Mouse (Mus musculus) limb, embryonic 10.5 days (tissue): Measurements from ENCODE around the gene Ssr3. TPM values are rescaled to one million over a fixed set of nuclear protein-coding genes. Genes with fewer than 3 reads are reported as not detected.
"Not testable (repeated sequence)": the region's sequence is repeated elsewhere in the genome, so short reads cannot be mapped to it uniquely, and the experiment has no call there.

Experiments
- DNase-seq: peaks from one replicate; pipeline ENCODE4 v3.0.0-alpha.2; 2017; ENCODE audit warnings: low spot score
- H3K27ac ChIP-seq: fragments of 300-500 bp; sonication (generic); 2 replicates; pipeline ENCODE4 v1.5.1; 2016; ENCODE audit warnings: mild to moderate bottlenecking
- H3K27me3 ChIP-seq: fragments of 300-500 bp; sonication (generic); 2 replicates; pipeline ENCODE4 v1.6.1; 2016; ENCODE audit warnings: low read depth, mild to moderate bottlenecking; ENCODE audit not compliant: poor library complexity, severe bottlenecking
- H3K36me3 ChIP-seq: fragments of 300-500 bp; sonication (generic); 2 replicates; pipeline ENCODE4 v1.6.1; 2016; ENCODE audit warnings: mild to moderate bottlenecking, moderate library complexity
- H3K4me1 ChIP-seq: fragments of 300-500 bp; sonication (generic); 2 replicates; pipeline ENCODE4 v1.6.1; 2016
- H3K4me3 ChIP-seq: fragments of 300-500 bp; sonication (generic); 2 replicates; pipeline ENCODE4 v1.5.1; 2016; ENCODE audit warnings: mild to moderate bottlenecking, moderate library complexity
- H3K9me3 ChIP-seq: fragments of 300-500 bp; sonication (generic); replicated peaks from 2 replicates; pipeline ENCODE4 v1.6.1; 2016; ENCODE audit warnings: mild to moderate bottlenecking
- WGBS: fragments of 180-500 bp; shearing (Covaris S2); methylation state at CpG from one replicate; pipeline ENCODE4 v1.1.7; 2016; 5-methylcytosine and 5-hydroxymethylcytosine counted together
- polyA plus RNA-seq: library from polyadenylated mRNA; unstranded; fragments of >200 nt; fragmentation: Nextera tagmentation; extraction: Ambion mirVana; gene quantifications from 2 replicates; pipeline ENCODE4 v1.2.1, GENCODE M21; 2016

Gene Ssr3
- polyA plus RNA-seq, 1 experiment from 2014 or later, result 253 TPM

DNA sequence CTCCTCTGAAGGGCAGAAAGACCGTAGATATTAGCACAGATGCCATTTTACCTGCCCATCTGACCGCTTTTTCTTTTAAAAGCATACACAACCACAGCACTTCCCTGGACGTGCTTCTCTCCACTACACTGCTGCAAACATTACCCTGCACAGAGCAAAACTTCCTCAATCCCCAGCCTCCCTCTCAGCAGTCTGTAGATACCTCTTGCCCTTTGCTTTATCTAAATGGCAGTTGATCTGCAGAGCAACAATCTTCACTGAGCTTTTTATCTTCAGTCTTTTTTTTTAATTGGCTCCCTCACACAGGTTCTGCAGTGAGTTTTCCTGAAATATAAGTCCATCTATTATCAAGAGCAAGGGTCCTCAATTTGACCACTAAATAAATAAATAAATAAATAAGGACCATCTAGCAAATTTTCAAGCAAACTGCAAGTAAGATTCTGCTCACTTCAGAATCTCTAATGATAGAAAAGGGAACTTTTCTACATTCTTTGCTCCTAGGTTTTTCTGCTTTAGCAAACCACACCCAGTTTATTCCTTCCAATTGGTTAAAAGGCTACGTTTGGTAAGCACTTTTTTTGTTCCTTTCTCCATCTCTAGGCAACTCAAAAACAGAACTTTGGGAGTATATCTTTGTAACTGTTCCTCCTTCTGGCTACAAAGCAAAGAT lies 4.5 kb upstream of the Ssr3 start:
- 84% methylated on average over 4 of the region's 4 CpGs for WGBS
- H3K4me3 ChIP-seq, result no peak overlapping the region
- no peaks in the 10 kb centered on the region for H3K4me1 ChIP-seq
- no peaks in the 10 kb centered on the region for H3K9me3 ChIP-seq
- H3K36me3 ChIP-seq, result no peaks in the 10 kb centered on the region
- DNase-seq, result no peak
- H3K27ac ChIP-seq, result no peak overlapping the region
- no peaks in the 10 kb centered on the region for H3K27me3 ChIP-seq

DNA sequence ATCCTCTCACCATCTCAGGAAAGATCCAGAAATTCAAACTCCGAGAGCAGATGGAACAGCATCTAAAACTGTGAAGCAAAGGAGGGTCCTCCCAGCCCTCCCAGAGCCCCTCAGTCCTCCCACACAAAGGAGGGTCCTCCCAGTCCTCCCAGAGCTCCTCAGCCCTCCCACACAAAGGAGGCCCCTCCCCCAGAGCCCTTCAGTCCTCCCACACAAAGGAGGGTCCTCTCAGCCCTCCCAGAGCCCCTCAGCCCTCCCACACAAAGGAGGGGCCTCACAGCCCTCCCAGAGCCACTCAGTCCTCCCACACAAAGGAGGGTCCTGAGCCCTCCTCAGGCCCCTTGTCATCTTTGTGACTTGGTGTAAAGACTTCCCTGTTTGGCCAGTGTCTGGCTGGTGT lies 2.7 kb upstream of the Ssr3 start:
- not testable (repeated sequence) for H3K27me3 ChIP-seq, H3K9me3 ChIP-seq, DNase-seq, H3K4me1 ChIP-seq, H3K36me3 ChIP-seq, H3K4me3 ChIP-seq, H3K27ac ChIP-seq
- 85% methylated on average over 1 of the region's 1 CpGs for WGBS

DNA sequence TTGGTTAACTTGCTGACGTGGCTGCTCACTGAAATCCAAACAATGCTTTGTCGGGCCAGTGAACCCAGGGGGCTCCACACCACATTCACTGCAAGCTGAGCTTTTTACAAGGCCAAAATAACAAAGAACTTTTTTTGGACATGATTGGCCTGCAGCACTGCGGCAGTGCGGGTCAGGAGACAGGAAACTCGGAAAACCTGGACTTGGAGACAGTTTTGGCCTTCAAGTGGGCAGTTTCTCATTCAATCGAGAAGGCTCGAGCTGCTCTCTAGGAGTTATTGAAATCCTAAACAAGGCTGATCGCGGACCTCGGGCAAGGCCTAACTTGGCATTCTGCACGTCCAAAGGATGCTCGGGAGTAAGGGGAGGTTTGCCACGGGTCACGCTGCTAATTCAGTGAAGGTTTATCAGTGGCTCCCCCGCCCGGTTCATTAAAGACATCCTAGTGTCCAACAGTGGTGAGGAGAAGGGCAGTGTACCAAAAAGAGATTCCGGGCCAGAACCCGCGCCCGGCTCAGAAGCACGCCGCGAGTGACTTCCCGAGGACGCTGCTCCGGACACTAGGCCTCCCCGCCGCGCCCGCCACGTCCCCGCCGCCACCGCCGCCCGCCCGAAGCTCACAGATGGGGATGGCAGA lies 521 bp downstream of the Ssr3 start:
- H3K27me3 ChIP-seq, result no peaks in the 10 kb centered on the region
- peaks cover 37% of the 10 kb centered on the region for H3K36me3 ChIP-seq
- H3K27ac ChIP-seq, result peak overlapping the region; percentile 96
- WGBS, result under 1% methylated on average over 37 of the region's 37 CpGs
- peaks cover 5% of the 10 kb centered on the region; the same call in 1 of the 2 replicates for H3K4me1 ChIP-seq
- H3K9me3 ChIP-seq, result no peaks in the 10 kb centered on the region
- H3K4me3 ChIP-seq, result peak overlapping the region; percentile 84
- no peak for DNase-seq

DNA sequence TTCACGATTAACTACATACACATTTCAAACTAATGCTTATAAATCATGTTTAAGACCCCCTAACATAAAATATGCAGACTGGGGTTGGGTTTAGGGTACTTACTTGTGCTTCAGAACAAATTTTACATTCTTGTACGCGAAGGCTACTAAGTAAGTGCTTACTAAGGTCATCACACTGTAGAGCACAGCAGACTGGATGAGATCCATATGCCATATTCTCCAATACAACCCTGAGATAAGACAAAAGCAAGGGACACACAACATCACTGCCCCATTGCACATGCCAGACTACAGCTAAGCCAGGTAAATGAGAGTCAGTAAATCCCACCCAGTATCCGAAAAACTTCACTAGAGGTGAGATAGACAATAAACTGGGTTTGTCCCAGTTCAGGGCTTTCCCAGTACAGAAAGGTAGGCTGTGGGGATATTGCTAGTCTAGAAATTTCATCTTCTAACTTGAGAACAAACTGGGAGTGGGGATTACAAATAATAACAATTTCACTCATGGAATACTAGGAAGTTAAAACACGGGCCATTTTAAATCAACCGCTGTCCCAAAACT lies 1.1 kb downstream of the Ssr3 start:
- 44% methylated on average over 6 of the region's 6 CpGs for WGBS
- no peak for DNase-seq
- H3K4me3 ChIP-seq, result peak overlapping the region; percentile 84
- no peaks in the 10 kb centered on the region for H3K27me3 ChIP-seq
- H3K27ac ChIP-seq, result peak overlapping the region; percentile 96
- H3K4me1 ChIP-seq, result peaks cover 5% of the 10 kb centered on the region; the same call in 1 of the 2 replicates
- peaks cover 43% of the 10 kb centered on the region for H3K36me3 ChIP-seq
- H3K9me3 ChIP-seq, result no peaks in the 10 kb centered on the region

DNA sequence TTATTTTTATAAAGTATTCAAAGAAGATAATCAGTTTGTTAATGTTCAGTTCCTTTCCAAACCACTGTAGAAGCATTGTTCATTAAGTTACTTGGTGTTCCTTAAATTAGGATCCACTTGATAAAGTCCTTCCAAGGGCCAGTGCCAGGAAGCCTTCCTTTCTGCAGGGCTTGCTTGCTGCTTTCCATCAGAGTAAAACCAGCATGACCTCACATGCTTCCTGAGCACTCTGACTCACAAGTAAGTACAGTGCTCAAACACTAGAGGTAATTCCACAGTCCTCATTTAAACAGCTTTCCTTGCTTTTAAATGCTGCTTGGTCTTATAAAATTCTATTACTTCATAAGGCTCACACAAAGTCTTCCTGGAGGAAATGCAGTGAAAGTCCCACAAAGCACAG lies 6.7 kb downstream of the Ssr3 start:
- no peak overlapping the region for H3K27ac ChIP-seq
- H3K4me3 ChIP-seq, result no peak overlapping the region
- no peaks in the 10 kb centered on the region for H3K4me1 ChIP-seq
- H3K9me3 ChIP-seq, result no peaks in the 10 kb centered on the region
- no peaks in the 10 kb centered on the region for H3K27me3 ChIP-seq
- H3K36me3 ChIP-seq, result peaks cover 99% of the 10 kb centered on the region
- no peak for DNase-seq

DNA sequence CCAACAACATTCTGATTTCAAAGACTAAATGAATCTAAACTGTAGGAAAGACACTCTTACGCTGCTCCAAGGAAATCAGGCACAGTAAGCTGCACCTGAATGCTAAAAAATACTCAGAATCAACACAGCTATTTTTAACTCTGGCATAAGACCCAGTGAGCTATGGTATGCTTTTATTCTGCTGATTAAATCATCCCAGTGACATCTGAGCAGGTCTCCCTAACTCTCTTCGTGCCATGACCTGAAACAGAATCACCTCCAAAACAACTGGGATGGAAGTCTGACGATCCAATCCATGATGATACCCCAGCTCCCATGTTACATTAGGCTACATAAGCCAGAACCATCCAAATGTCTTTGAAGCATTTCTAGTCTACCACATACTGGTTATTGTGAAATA lies 8.0 kb downstream of the Ssr3 start:
- DNase-seq, result no peak
- H3K27me3 ChIP-seq, result no peaks in the 10 kb centered on the region
- no peak overlapping the region for H3K27ac ChIP-seq
- H3K36me3 ChIP-seq, result peaks cover 99% of the 10 kb centered on the region
- H3K4me3 ChIP-seq, result no peak overlapping the region
- no peaks in the 10 kb centered on the region for H3K4me1 ChIP-seq
- 92% methylated on average over 3 of the region's 3 CpGs for WGBS
- no peaks in the 10 kb centered on the region for H3K9me3 ChIP-seq

DNA sequence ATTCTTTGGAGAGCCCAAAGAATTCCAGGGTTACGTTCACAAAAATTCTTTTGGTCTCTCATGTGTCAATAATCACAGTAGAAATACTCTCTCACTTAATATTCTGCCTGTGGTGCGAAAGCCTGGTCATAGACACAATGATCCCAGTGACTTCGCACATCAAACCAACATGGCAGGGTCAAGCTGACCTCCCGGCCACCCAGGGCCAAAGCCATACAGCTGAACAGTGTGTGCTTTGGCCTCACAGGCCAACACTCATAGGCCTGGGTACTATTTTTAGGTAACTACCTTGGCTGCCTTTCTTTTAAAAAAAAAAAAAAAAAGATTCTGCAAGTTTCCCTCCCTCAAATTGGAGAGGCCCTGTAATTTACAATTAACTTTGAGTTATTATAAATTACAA lies 11.3 kb downstream of the Ssr3 start:
- H3K27me3 ChIP-seq, result no peaks in the 10 kb centered on the region
- H3K4me1 ChIP-seq, result no peaks in the 10 kb centered on the region
- H3K9me3 ChIP-seq, result no peaks in the 10 kb centered on the region
- WGBS, result 89% methylated on average over 4 of the region's 4 CpGs
- no peak for DNase-seq
- peaks cover 95% of the 10 kb centered on the region for H3K36me3 ChIP-seq
- no peak overlapping the region for H3K27ac ChIP-seq
- H3K4me3 ChIP-seq, result no peak overlapping the region

DNA sequence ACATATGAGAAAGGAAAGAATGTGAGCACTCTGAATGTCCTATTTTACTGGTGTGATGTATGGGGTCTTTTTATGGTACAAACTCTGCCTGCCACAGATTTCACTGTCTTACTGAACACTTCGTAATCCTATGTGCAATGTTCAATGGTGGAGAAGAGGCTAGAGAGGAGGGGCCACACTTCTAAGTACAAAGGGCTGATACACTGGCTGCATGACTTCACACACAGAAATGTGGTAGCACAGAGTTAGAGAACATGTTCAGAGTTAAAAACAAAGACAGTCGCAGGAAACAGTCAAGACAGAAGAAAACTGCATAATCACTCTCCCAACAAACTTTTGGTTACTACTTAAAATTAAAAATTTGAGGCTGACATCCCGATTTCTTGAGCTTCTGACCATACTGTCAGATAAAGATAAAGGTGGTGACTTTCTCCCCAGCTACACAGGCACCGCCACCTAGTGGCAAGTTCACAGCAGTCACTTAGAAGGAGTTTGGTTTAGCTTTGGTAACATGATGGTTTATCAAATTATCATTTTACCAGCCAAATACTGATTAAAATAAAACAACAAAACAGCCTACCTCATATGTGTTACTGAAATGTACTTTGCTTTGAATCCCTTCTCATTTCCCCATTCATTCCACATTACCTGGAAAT lies 12.4 kb downstream of the Ssr3 start:
- no peak overlapping the region for H3K4me3 ChIP-seq
- no peaks in the 10 kb centered on the region for H3K9me3 ChIP-seq
- peaks cover 87% of the 10 kb centered on the region for H3K36me3 ChIP-seq

DNA sequence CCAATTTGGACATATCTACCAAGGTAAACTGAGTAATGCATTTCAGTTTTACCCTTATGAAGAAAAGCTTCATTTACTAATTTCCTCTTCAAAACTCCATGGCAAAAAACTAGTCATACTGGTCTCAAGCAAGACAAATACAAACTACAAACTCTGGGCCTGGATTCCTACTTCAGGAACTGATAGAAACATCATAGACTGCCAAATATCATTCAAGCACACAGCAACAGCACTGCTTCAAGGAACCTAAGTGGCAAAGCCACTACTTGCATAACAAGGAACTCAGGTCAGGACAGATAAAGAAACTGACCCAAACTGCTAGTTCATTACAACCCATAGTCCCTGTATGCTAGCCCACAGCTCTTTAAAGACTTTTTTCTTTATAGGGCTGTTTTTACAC lies 13.7 kb downstream of the Ssr3 start:
- no peak overlapping the region for H3K27ac ChIP-seq
- no peak overlapping the region for H3K4me3 ChIP-seq
- no peaks in the 10 kb centered on the region for H3K9me3 ChIP-seq
- no peaks in the 10 kb centered on the region for H3K4me1 ChIP-seq
- DNase-seq, result no peak
- H3K36me3 ChIP-seq, result peaks cover 80% of the 10 kb centered on the region
- H3K27me3 ChIP-seq, result no peaks in the 10 kb centered on the region

More for the DNA sequence above, 12.4 kb downstream of the Ssr3 start:
- DNase-seq, result peak; percentile 44
- Histone ChIP-seq H3K27ac (no peak overlapping the region), H3K27me3 (no peaks in the 10 kb centered on the region), H3K4me1 (no peaks in the 10 kb centered on the region)
- WGBS, result 81% methylated on average over 4 of the region's 4 CpGs

DNA sequence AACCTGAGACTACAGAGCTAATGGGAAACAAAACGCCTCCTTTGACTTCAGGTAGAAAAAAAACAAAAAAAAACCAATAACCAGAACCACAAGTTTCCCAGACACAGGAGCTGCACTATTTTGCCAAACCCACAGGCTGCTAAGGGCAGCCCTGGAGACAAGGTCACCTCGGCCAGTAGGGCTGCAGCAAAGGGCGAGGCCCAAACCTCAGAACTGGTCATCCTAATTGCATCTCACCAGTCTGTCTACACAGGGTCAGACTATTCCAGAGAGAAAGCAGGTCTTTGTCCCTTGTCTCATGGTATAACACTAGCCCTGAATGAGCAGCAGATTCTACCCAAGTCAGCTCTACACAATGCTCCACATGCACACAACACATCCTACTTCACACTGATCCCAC lies 17.7 kb downstream of the Ssr3 start:
- H3K4me1 ChIP-seq, result no peaks in the 10 kb centered on the region
- DNase-seq, result no peak
- H3K36me3 ChIP-seq, result peaks cover 80% of the 10 kb centered on the region
- H3K27me3 ChIP-seq, result no peaks in the 10 kb centered on the region
- WGBS, result 89% methylated on average over 3 of the region's 3 CpGs
- H3K27ac ChIP-seq, result no peak overlapping the region
- no peak overlapping the region for H3K4me3 ChIP-seq
- H3K9me3 ChIP-seq, result no peaks in the 10 kb centered on the region

DNA sequence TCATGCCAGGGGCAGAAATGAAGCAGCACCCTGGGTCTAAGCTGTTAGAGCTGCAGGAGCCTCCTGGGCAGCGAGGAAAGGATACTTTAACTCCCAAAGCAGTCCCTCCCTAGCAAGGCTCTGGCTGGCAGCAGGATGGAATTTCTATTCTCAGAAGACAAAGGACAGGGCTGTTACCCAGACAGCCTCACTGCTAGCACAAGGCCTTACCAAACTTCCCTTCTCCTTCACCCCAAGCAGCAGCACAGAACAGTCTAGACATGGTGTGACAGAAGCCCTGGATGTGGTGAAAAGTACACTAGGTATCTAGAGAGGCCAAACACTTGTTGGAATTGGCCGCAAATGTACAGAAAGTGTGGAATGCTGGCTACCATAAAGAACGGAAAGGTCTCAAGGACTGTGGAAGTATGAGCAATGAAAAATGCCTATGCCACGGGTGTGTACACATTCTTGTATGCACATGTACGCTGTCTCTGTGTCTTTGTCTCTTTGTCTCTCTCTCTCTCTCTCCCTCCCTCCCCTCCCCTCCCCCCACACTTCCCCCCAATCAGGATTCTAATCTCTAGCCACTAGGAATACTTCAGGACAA lies 18.7 kb downstream of the Ssr3 start:
- DNase-seq, result no peak
- 87% methylated on average over 5 of the region's 5 CpGs for WGBS
- Histone ChIP-seq H3K36me3 (peaks cover 75% of the 10 kb centered on the region), H3K27ac (no peak overlapping the region), H3K27me3 (no peaks in the 10 kb centered on the region), H3K9me3 (no peaks in the 10 kb centered on the region), H3K4me1 (no peaks in the 10 kb centered on the region), H3K4me3 (no peak overlapping the region)

DNA sequence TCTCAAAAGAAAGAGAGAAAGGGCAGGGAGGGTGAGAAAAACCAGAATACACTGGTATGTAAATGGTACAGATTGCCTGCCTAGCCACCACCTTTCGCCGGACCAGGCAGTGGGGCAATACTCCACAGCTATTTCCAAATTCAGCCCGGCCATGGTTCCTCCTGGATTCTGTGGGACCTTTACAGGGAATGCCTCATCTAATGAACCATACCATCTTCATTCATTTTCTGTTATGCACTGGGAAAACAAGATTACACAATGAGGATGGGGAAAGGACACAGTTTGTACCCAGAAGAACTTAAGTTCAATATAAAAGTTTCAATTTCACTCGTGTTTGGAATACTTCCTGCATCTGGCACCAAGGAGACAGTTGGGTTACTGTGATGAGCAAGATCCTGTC lies 19.9 kb downstream of the Ssr3 start:
- H3K4me1 ChIP-seq, result no peaks in the 10 kb centered on the region
- no peaks in the 10 kb centered on the region for H3K9me3 ChIP-seq
- 95% methylated on average over 4 of the region's 4 CpGs for WGBS
- peaks cover 73% of the 10 kb centered on the region for H3K36me3 ChIP-seq
- no peak overlapping the region for H3K4me3 ChIP-seq
- no peaks in the 10 kb centered on the region for H3K27me3 ChIP-seq
- H3K27ac ChIP-seq, result no peak overlapping the region
- DNase-seq, result no peak

DNA sequence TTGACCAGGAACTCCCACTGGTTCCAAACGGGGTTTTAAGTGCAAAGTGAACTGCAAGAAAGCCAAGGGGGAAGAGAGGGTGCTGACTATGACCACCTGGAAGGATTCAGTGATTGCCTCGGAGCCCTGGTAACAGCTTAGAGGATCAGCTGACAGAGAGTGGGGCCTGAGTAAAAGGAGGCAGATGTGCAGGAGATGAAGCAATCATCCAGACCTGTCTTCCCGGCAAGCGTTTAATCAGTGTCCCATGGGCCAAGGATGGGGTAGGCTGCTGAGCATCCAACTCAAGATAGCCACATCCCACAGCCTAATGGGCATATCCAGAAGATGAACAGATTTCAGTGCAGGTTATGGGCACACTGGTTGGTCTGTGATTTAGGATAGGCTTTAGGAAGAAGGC lies 24.5 kb downstream of the Ssr3 start:
- H3K4me3 ChIP-seq, result no peak overlapping the region
- no peak for DNase-seq
- peaks cover 59% of the 10 kb centered on the region for H3K36me3 ChIP-seq
- H3K9me3 ChIP-seq, result no peaks in the 10 kb centered on the region
- H3K27ac ChIP-seq, result no peak overlapping the region
- 71% methylated on average over 4 of the region's 4 CpGs for WGBS
- H3K27me3 ChIP-seq, result no peaks in the 10 kb centered on the region
- H3K4me1 ChIP-seq, result 0 out of 2 replicates have a peak, but pooled peaks cover 6% of the 10 kb centered on the region
